Mouse (Mus musculus) ES-Bruce4 (cell line): ENCODE measurements around the gene Srsf4.

ENCODE experiments used
- CTCF ChIP-seq: IDR thresholded peaks from one replicate; pipeline ENCODE4 v1.8.1; 2011; ENCODE audit warnings: low read depth, low read length
- POLR2A ChIP-seq: IDR thresholded peaks from one replicate; pipeline ENCODE4 v1.8.1; 2011; ENCODE audit warnings: low read length; ENCODE audit not compliant: insufficient read depth

DNA sequence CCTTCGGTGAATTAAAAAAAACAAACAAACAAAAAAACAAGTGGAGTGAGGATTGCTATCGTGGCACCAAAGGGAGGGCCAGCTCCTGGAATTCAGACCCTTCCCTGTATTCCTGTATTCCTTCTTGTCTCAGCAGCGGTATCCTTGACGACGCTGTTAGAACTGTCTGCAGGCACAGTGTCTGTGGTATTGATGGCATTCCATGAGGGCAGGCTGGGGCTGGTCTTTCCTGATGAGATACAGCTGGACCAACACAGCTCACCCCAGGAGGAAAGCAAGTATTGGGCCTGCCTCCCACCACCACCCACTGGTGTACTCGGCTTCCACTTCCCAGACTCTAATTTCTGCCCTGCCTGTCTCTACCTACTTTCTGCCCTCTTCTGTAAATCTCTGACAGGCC lies 25.3 kb upstream of the Srsf4 start:
- TF ChIP-seq POLR2A (no peak), CTCF (no peak)
